Mouse (Mus musculus) CD8-positive naive resting alpha-beta T cell, adult 57 days (primary cell): Measurements from ENCODE around the gene Creb1. TPM values are rescaled to one million over a fixed set of nuclear protein-coding genes. Genes with fewer than 3 reads are reported as not detected.

ENCODE experiments used
- total RNA-seq: library from RNA; stranded (reverse); gene quantifications from one replicate; pipeline ENCODE4 v1.2.4, GENCODE M21; 2023

Creb1 gene
- total RNA-seq = 113 TPM

GRCm38 (mm10) chr1:64532589-64533470 lies at the start of gene Creb1:
Creb1 (plus strand) TSS chr1:64532645.

GRCm38 (mm10) chr1:64616881-64617714 lies 84.7 kb downstream of the Creb1 start, which contains the start of gene Mettl21a:
Mettl21a (minus strand) TSS chr1:64617242.

Other genes with a start within 250 kb of the Creb1 start
- gene Mettl21a, start 84.6 kb downstream of the Creb1 start, total RNA-seq = 4.1 TPM
- gene Ccnyl1, start 157.8 kb downstream of the Creb1 start, total RNA-seq = 12.6 TPM
- gene Fzd5, start 205.1 kb downstream of the Creb1 start, total RNA-seq = 4.4 TPM